Comparison of ENCODE assay signal across 25 mouse cellular contexts in genomic region chr19:40684566-40684965, GRCm38 (mm10).
DNase-seq lines count a peak whose midpoint lies in the region; ATAC-seq and TF ChIP-seq lines count a peak whose summit lies in the region.
"Had no signal": no experiment of that assay in that cellular context is flagged by ENCODE, and none has a peak within 500 bp of the region (broad histone marks: within the 10 kb centered on the region; RNA-seq: fewer than 3 reads in every experiment).

No protein-coding gene starts in this region.

- no peak for DNase-seq in liver, postnatal 0 days
- no peak for DNase-seq in liver
- DNase-seq in right cerebral cortex, postnatal 25 days, result no peak
- no peak for DNase-seq in embryo, embryonic 9.5 days (ENCODE audit: extremely low spot score)
- DNase-seq: adrenal gland, postnatal 25 days; cerebellum, adult 9-10 months; gastrocnemius, postnatal 36 days; heart, postnatal 14 days; kidney, adult 8-10 months; right cerebral cortex, postnatal 14 days; spleen, adult 18-20 months; thymus, adult 2 months; thymus, postnatal 4 days had no signal

- TF ChIP-seq EP300 in liver, postnatal 0 days (IDR thresholded peaks at IDR 0.05; ENCODE audit: low read depth), result no peak

- H3K27ac ChIP-seq in liver, postnatal 0 days (ENCODE audit: low read depth), result peak overlapping the region; percentile 13
- H3K27ac ChIP-seq in bone marrow, adult 2 months (ENCODE audit: control insufficient read depth, insufficient read depth, low read depth, low read length, poor library complexity), result peak overlapping the region; percentile 69
- peak overlapping the region; percentile 26 for H3K27ac ChIP-seq in small intestine, adult 2 months (ENCODE audit: insufficient read depth, low read depth, low read length)
- H3K27ac ChIP-seq: hindbrain, embryonic 10.5 days; hindbrain, embryonic 15.5 days; kidney, postnatal 0 days; limb, embryonic 10.5 days; limb, embryonic 15.5 days; liver, embryonic 14.5 days; lung, embryonic 15.5 days; midbrain, embryonic 13.5 days had no signal

- no peaks in the 10 kb centered on the region for H3K9me3 ChIP-seq in liver, postnatal 0 days (ENCODE audit: low read length)
- H3K9me3 ChIP-seq: hindbrain, embryonic 10.5 days; hindbrain, embryonic 15.5 days; limb, embryonic 10.5 days; limb, embryonic 15.5 days; lung, embryonic 15.5 days; midbrain, embryonic 13.5 days had no signal

- no peaks in the 10 kb centered on the region for H3K36me3 ChIP-seq in liver, postnatal 0 days (replicated peaks; ENCODE audit: insufficient read depth, low read length)
- H3K36me3 ChIP-seq in small intestine, adult 2 months (ENCODE audit: control insufficient read depth, insufficient read depth, low read length), result no peaks in the 10 kb centered on the region
- H3K36me3 ChIP-seq: hindbrain, embryonic 10.5 days; hindbrain, embryonic 15.5 days; limb, embryonic 10.5 days; limb, embryonic 15.5 days; lung, embryonic 15.5 days; midbrain, embryonic 13.5 days had no signal

- H3K9ac ChIP-seq in liver, postnatal 0 days (replicated peaks), result no peak overlapping the region
- H3K9ac ChIP-seq: hindbrain, embryonic 15.5 days; limb, embryonic 15.5 days; liver, embryonic 14.5 days; lung, embryonic 15.5 days; midbrain, embryonic 13.5 days had no signal

- no peak for TF ChIP-seq POLR2A in bone marrow, adult 2 months (IDR thresholded peaks at IDR 0.05; ENCODE audit: borderline replicate concordance, control insufficient read depth, low read depth, low read length)
- no peak for TF ChIP-seq POLR2A in small intestine, adult 2 months (IDR thresholded peaks at IDR 0.05; ENCODE audit: low read depth, low read length)

- H3K4me2 ChIP-seq in liver, postnatal 0 days (ENCODE audit: low read depth, low read length), result 0 out of 2 replicates have a peak overlapping the region, but pooled peaks have one; percentile 13
- H3K4me2 ChIP-seq: hindbrain, embryonic 15.5 days; limb, embryonic 15.5 days; lung, embryonic 15.5 days; midbrain, embryonic 13.5 days had no signal

- no peaks in the 10 kb centered on the region for H3K27me3 ChIP-seq in liver, postnatal 0 days (ENCODE audit: insufficient read depth, low read length)
- no peaks in the 10 kb centered on the region for H3K27me3 ChIP-seq in small intestine, adult 2 months (ENCODE audit: control insufficient read depth, insufficient read depth, low read length)
- H3K27me3 ChIP-seq: hindbrain, embryonic 15.5 days; limb, embryonic 15.5 days; lung, embryonic 15.5 days; midbrain, embryonic 13.5 days had no signal

- 83% methylated on average over 7 of the region's 7 CpGs for WGBS in liver, postnatal 0 days (ENCODE audit: insufficient replicate concordance)
- WGBS in bone marrow, adult 2 months, result 76% methylated on average over 7 of the region's 7 CpGs
- 82% methylated on average over 7 of the region's 7 CpGs for whole genome bisulfite sequencing in small intestine, adult 2 months

- H3K4me1 ChIP-seq in liver, postnatal 0 days (ENCODE audit: insufficient read depth), result peaks cover 7% of the 10 kb centered on the region
- H3K4me1 ChIP-seq in bone marrow, adult 2 months (ENCODE audit: control insufficient read depth, insufficient read depth, low read length), result peaks cover 14% of the 10 kb centered on the region
- peaks cover 11% of the 10 kb centered on the region; the same call in 1 of the 2 replicates for H3K4me1 ChIP-seq in small intestine, adult 2 months (ENCODE audit: control insufficient read depth, insufficient read depth, insufficient read length, low read length)
- H3K4me1 ChIP-seq: hindbrain, embryonic 10.5 days; hindbrain, embryonic 15.5 days; limb, embryonic 10.5 days; limb, embryonic 15.5 days; midbrain, embryonic 13.5 days had no signal

- ATAC-seq in liver, postnatal 0 days, result no peak
- ATAC-seq in granulocyte monocyte progenitor cell, adult 5-6 weeks (replicated peaks; ENCODE audit: poor library complexity, severe bottlenecking), result peak; percentile 33; the same call in 1 of the 2 replicates
- ATAC-seq: forebrain, embryonic 14.5 days; midbrain, embryonic 13.5 days had no signal

- H3K4me3 ChIP-seq in liver, postnatal 0 days (ENCODE audit: low read depth, low read length), result no peak overlapping the region
- H3K4me3 ChIP-seq in bone marrow, adult 2 months (replicated peaks; ENCODE audit: control insufficient read depth, low read depth, low read length), result no peak overlapping the region
- H3K4me3 ChIP-seq in small intestine, adult 2 months (ENCODE audit: low read depth, low read length), result no peak overlapping the region
- H3K4me3 ChIP-seq: hindbrain, embryonic 10.5 days; hindbrain, embryonic 15.5 days; limb, embryonic 10.5 days; limb, embryonic 15.5 days; lung, embryonic 15.5 days; midbrain, embryonic 13.5 days had no signal

- no peak for TF ChIP-seq CTCF in liver, postnatal 0 days (IDR thresholded peaks at IDR 0.05; ENCODE audit: low read depth)
- TF ChIP-seq CTCF in bone marrow, adult 2 months (IDR thresholded peaks at IDR 0.05; ENCODE audit: control insufficient read depth, insufficient read depth, low read length), result no peak
- TF ChIP-seq CTCF in small intestine, adult 2 months (IDR thresholded peaks at IDR 0.05; ENCODE audit: extremely low read depth, insufficient read length, insufficient replicate concordance, low read depth, low read length), result no peak

Comparison
In these comparisons a context has a peak if more than half of its experiments do, and no peak if none do; other contexts are left out.
1. H3K27ac ChIP-seq: peak in every context shown above with its lines; median percentile 69 in bone marrow, adult 2 months; 26 in small intestine, adult 2 months; 13 in liver, postnatal 0 days.